Mouse (Mus musculus) MEL (cell line): ENCODE data around the gene Prdx4. TPM values are rescaled to one million over a fixed set of nuclear protein-coding genes. Genes with fewer than 3 reads are reported as not detected.
"Not testable (repeated sequence)": the region's sequence is repeated elsewhere in the genome, so short reads cannot be mapped to it uniquely, and the experiment has no call there.

ENCODE experiments used
- DNase-seq: peaks from one replicate; pipeline ENCODE4 v3.0.0; 2011; ENCODE audit warnings: low read depth, low spot score
- H3K27ac ChIP-seq: 2 replicates; pipeline ENCODE4 v1.5.1; 2012; ENCODE audit warnings: low read depth, mild to moderate bottlenecking, control low read depth, low read length, moderate library complexity; ENCODE audit not compliant: control insufficient read depth
- H3K27me3 ChIP-seq, 2 experiments: fragments of 150-350 bp in 1 of 2; sonication (generic) in 1 of 2; 2 replicates each; pipeline ENCODE4 v1.6.1; 2012; ENCODE audit warnings: low read length in 2 of 2, mild to moderate bottlenecking in 2 of 2, improper control_type of control experiment in 1 of 2, moderate library complexity in 1 of 2; ENCODE audit not compliant: insufficient read depth in 2 of 2, control insufficient read depth in 1 of 2
- H3K36me3 ChIP-seq, 2 experiments: 2 replicates each; pipeline ENCODE4 v1.6.1; 2012 to 2014; ENCODE audit warnings: low read length in 2 of 2, improper control_type of control experiment in 1 of 2, inconsistent platforms in 1 of 2, mild to moderate bottlenecking in 1 of 2; ENCODE audit not compliant: insufficient read depth in 2 of 2, control insufficient read depth in 1 of 2
- H3K4me1 ChIP-seq, 2 experiments: fragments of 150-350 bp in 1 of 2; sonication (generic) in 1 of 2; 2 replicates each; pipeline ENCODE4 v1.6.1; 2012; ENCODE audit warnings: low read length in 2 of 2, improper control_type of control experiment in 1 of 2, mild to moderate bottlenecking in 1 of 2; ENCODE audit not compliant: insufficient read depth in 2 of 2, control insufficient read depth in 1 of 2
- H3K4me3 ChIP-seq, 2 experiments: fragments of 150-350 bp in 1 of 2; sonication (generic) in 1 of 2; 2 replicates each; pipeline ENCODE4 v1.5.1; 2012; ENCODE audit warnings: low read depth in 2 of 2, low read length in 2 of 2, mild to moderate bottlenecking in 2 of 2, moderate library complexity in 2 of 2, control low read depth in 1 of 2, improper control_type of control experiment in 1 of 2; ENCODE audit not compliant: control insufficient read depth in 1 of 2, insufficient read depth in 1 of 2
- H3K79me2 ChIP-seq: 2 replicates; pipeline ENCODE4 v1.6.1; 2012; ENCODE audit warnings: mild to moderate bottlenecking, low read length, moderate library complexity; ENCODE audit not compliant: control insufficient read depth, poor library complexity, insufficient read depth
- H3K9ac ChIP-seq: 2 replicates; pipeline ENCODE4 v1.6.1; 2012; ENCODE audit warnings: low read depth, mild to moderate bottlenecking, control low read depth, low read length, moderate library complexity; ENCODE audit not compliant: control insufficient read depth, poor library complexity, severe bottlenecking
- H3K9me3 ChIP-seq: fragments of 150-350 bp; sonication (generic); replicated peaks from 2 replicates; pipeline ENCODE4 v1.6.1; 2012; ENCODE audit warnings: mild to moderate bottlenecking, low read length, improper control_type of control experiment, moderate library complexity; ENCODE audit not compliant: insufficient read depth
- CHD1 ChIP-seq: IDR thresholded peaks from 2 replicates; pipeline ENCODE4 v1.6.1; 2012; ENCODE audit warnings: low read depth, mild to moderate bottlenecking, inconsistent platforms, low read length, improper control_type of control experiment
- CHD2 ChIP-seq: IDR thresholded peaks from 2 replicates; pipeline ENCODE4 v1.6.1; 2011; ENCODE audit warnings: low read length, improper control_type of control experiment
- CTCF ChIP-seq, 3 experiments: IDR thresholded peaks in 2 of 3; conservative IDR thresholded peaks in 1 of 3; 2 replicates each; pipeline ENCODE4 v1.5.1; 2011 to 2012; ENCODE audit warnings: low read length in 3 of 3, low read depth in 2 of 3, mild to moderate bottlenecking in 2 of 3, improper control_type of control experiment in 1 of 3, inconsistent platforms in 1 of 3, mixed read lengths in 1 of 3, moderate library complexity in 1 of 3; ENCODE audit not compliant: control insufficient read depth in 1 of 3, insufficient read depth in 1 of 3, poor library complexity in 1 of 3, severe bottlenecking in 1 of 3
- GATA1 ChIP-seq: IDR thresholded peaks from 2 replicates; pipeline ENCODE4 v1.6.1; 2011; ENCODE audit warnings: low read depth, low read length, improper control_type of control experiment
- MXI1 ChIP-seq: IDR thresholded peaks from 2 replicates; pipeline ENCODE4 v1.6.1; 2011; ENCODE audit warnings: mild to moderate bottlenecking, low read depth, low read length, improper control_type of control experiment
- NELFE ChIP-seq: IDR thresholded peaks from 2 replicates; pipeline ENCODE4 v1.6.1; 2011; ENCODE audit warnings: low read depth, low read length, improper control_type of control experiment
- POLR2A ChIP-seq, 2 experiments: IDR thresholded peaks; 2 replicates each; pipeline ENCODE4 v1.6.1; 2011 to 2012; ENCODE audit warnings: low read length in 2 of 2, mild to moderate bottlenecking in 2 of 2, control low read depth in 1 of 2, improper control_type of control experiment in 1 of 2, low read depth in 1 of 2, moderate library complexity in 1 of 2; ENCODE audit not compliant: control insufficient read depth in 1 of 2, insufficient read depth in 1 of 2, poor library complexity in 1 of 2
- RAD21 ChIP-seq: IDR thresholded peaks from 2 replicates; pipeline ENCODE4 v1.6.1; 2011; ENCODE audit warnings: mild to moderate bottlenecking, low read depth, low read length, improper control_type of control experiment
- RCOR1 ChIP-seq: IDR thresholded peaks from 2 replicates; pipeline ENCODE4 v1.6.1; 2012; ENCODE audit warnings: low read depth, mild to moderate bottlenecking, inconsistent platforms, low read length, improper control_type of control experiment
- SMC3 ChIP-seq: IDR thresholded peaks from 2 replicates; pipeline ENCODE4 v1.6.1; 2011; ENCODE audit warnings: low read depth, low read length, improper control_type of control experiment
- TBP ChIP-seq: IDR thresholded peaks from 2 replicates; pipeline ENCODE4 v1.8.0; 2011; ENCODE audit warnings: low read depth, low read length, improper control_type of control experiment
- ZC3H11A ChIP-seq: IDR thresholded peaks from 2 replicates; pipeline ENCODE4 v1.6.1; 2012; ENCODE audit warnings: low read depth, mild to moderate bottlenecking, inconsistent platforms, low read length, improper control_type of control experiment
- ZNF384 ChIP-seq: IDR thresholded peaks from 2 replicates; pipeline ENCODE4 v1.6.1; 2012; ENCODE audit warnings: low read depth, mild to moderate bottlenecking, inconsistent platforms, low read length, improper control_type of control experiment
- polyA plus RNA-seq, 2 experiments: library from polyadenylated mRNA; stranded (reverse) in 1 of 2; unstranded in 1 of 2; fragments of >175 nt in 1 of 2; fragments of >200 nt in 1 of 2; gene quantifications; 2 replicates each; pipeline versions ENCODE4 v1.2.1 to v1.2.4; 2012; ENCODE audit warnings: low replicate concordance in 2 of 2, low read depth in 1 of 2; ENCODE audit not compliant: insufficient read length in 2 of 2, insufficient read depth in 1 of 2, missing spikeins in 1 of 2
- total RNA-seq: library from RNA; depleted of rRNA; stranded (reverse); fragments of 300-350 nt; gene quantifications from 2 replicates; pipeline ENCODE4 v1.2.3, GENCODE M21; 2012; rRNA removed

Prdx4 gene
- 24.3 and 31.1 TPM in 2 replicates for total RNA-seq
- 10 to 100 TPM in 1 of 2 experiments, not detected in 1; 34.5 TPM for polyA plus RNA-seq

GRCm38 (mm10) chrX:155340654-155341053, at the start of gene Prdx4:
Prdx4 (minus strand) TSS chrX:155340754.
- peaks cover 0 to 2% of the 10 kb centered on the region in 2 experiments; a peak in 1 of 4 replicates for H3K36me3 ChIP-seq
- H3K79me2 ChIP-seq, result peaks cover 3% of the 10 kb centered on the region; the same call in 1 of the 2 replicates
- no peaks in the 10 kb centered on the region for H3K27me3 ChIP-seq
- H3K4me3 ChIP-seq, result no peak within 1 kb of the TSS
- DNase-seq, result no peak
- peaks cover 0 to 6% of the 10 kb centered on the region in 2 experiments; a peak in 2 of 4 replicates for H3K4me1 ChIP-seq
- H3K9ac ChIP-seq, result no peak within 1 kb of the TSS
- H3K27ac ChIP-seq, result no peak within 1 kb of the TSS
- no peaks in the 10 kb centered on the region for H3K9me3 ChIP-seq
- TF ChIP-seq CTCF (IDR thresholded peaks at IDR 0.05 in 2 of 3, conservative IDR thresholded peaks at IDR 0.05 in 1 of 3; ENCODE audit: control insufficient read depth in 1 of 3, insufficient read depth in 1 of 3, low read depth in 2 of 3, low read length in 3 of 3, poor library complexity in 1 of 3, severe bottlenecking in 1 of 3) (no peak), CHD1 (no peak), TBP (no peak), CHD2 (no peak), MXI1 (no peak)
- TF ChIP-seq, all 39 proteins: peak for 0

DNA sequence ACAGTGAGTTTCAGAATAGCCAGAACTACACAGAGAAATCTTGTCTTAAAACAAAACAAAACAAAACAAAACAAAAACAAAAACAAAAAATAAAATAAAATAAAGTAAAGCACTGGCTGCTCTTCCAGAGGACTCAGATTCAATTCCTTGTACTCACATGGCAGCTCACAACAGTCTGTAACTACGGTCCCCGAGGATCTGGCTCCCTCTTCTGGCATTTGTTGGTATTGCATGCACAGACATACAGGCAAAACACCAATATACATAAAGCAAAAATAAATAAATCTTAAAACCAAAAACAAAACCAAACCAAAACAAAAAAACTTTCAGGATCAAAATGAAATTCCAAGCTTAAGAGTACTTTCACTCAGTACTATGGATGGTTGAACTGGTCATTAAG, 36.0 kb upstream of the Prdx4 start:
- H3K27ac ChIP-seq, result no peak overlapping the region
- no peaks in the 10 kb centered on the region for H3K4me1 ChIP-seq
- H3K4me3 ChIP-seq, result no peak overlapping the region
- H3K79me2 ChIP-seq, result no peaks in the 10 kb centered on the region
- H3K27me3 ChIP-seq, result no peaks in the 10 kb centered on the region; a peak in 2 of 4 replicates
- no peaks in the 10 kb centered on the region for H3K36me3 ChIP-seq
- no peak overlapping the region for H3K9ac ChIP-seq
- no peaks in the 10 kb centered on the region for H3K9me3 ChIP-seq
- TF ChIP-seq CTCF (IDR thresholded peaks at IDR 0.05 in 2 of 3, conservative IDR thresholded peaks at IDR 0.05 in 1 of 3; ENCODE audit: control insufficient read depth in 1 of 3, insufficient read depth in 1 of 3, low read depth in 2 of 3, low read length in 3 of 3, poor library complexity in 1 of 3, severe bottlenecking in 1 of 3) (peak; percentile 74 to 83 (median 75)), POLR2A (IDR thresholded peaks at IDR 0.05; ENCODE audit: control insufficient read depth in 1 of 2, insufficient read depth in 1 of 2, low read depth in 1 of 2, low read length in 2 of 2, poor library complexity in 1 of 2) (no peak), ZC3H11A (peak; percentile 69), SMC3 (peak; percentile 71), RAD21 (peak; percentile 89)
- peak; percentile 75 for DNase-seq

GRCm38 (mm10) chrX:155375458-155375857, 34.9 kb upstream of the Prdx4 start:
- peak; percentile 36 for DNase-seq
- no peaks in the 10 kb centered on the region for H3K9me3 ChIP-seq
- H3K27me3 ChIP-seq, result no peaks in the 10 kb centered on the region; a peak in 2 of 4 replicates
- no peaks in the 10 kb centered on the region for H3K4me1 ChIP-seq
- H3K27ac ChIP-seq, result no peak overlapping the region
- H3K36me3 ChIP-seq, result no peaks in the 10 kb centered on the region
- H3K9ac ChIP-seq, result no peak overlapping the region
- H3K4me3 ChIP-seq, result no peak overlapping the region
- TF ChIP-seq RCOR1, result no peak
- TF ChIP-seq NELFE, result no peak
- TF ChIP-seq ZNF384, result no peak
- no peak for TF ChIP-seq GATA1
- TF ChIP-seq SMC3, result peak; percentile 49
- TF ChIP-seq RAD21, result peak; percentile 69
- TF ChIP-seq CTCF (IDR thresholded peaks at IDR 0.05 in 2 of 3, conservative IDR thresholded peaks at IDR 0.05 in 1 of 3; ENCODE audit: control insufficient read depth in 1 of 3, insufficient read depth in 1 of 3, low read depth in 2 of 3, low read length in 3 of 3, poor library complexity in 1 of 3, severe bottlenecking in 1 of 3), result peak in 2 of 3 experiments; percentile 19 to 61; a peak in 2 of 6 replicates
- no peaks in the 10 kb centered on the region for H3K79me2 ChIP-seq

DNA sequence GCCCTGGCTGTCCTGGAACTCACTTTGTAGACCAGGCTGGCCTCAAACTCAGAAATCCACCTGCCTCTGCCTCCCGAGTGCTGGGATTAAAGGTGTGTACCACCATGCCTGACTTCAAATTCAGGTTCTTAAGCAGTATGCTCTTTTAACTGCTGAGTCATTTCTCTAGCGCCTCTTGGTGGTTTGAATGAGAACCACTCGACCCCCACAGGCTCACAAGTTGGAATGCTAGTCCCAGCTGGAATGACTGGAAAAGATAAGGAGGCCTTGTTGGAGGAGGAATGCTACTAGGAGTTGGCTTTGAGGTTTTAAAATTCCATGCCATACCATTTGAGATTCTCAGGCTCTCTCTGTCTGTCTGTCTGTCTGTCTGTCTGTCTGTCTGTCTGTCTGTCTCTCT, 29.6 kb upstream of the Prdx4 start:
- H3K27ac ChIP-seq, H3K27me3 ChIP-seq, H3K4me3 ChIP-seq, H3K4me1 ChIP-seq, DNase-seq, H3K9ac ChIP-seq, H3K79me2 ChIP-seq, H3K9me3 ChIP-seq, H3K36me3 ChIP-seq: not testable (repeated sequence)
